Mouse (Mus musculus): ENCODE results near the gene Arhgef12. TPM values are rescaled to one million over a fixed set of nuclear protein-coding genes. Genes with fewer than 3 reads are reported as not detected.

Gene Arhgef12
- polyA plus RNA-seq, 1 experiment from 2014 or later, result 11.2 TPM

DNA sequence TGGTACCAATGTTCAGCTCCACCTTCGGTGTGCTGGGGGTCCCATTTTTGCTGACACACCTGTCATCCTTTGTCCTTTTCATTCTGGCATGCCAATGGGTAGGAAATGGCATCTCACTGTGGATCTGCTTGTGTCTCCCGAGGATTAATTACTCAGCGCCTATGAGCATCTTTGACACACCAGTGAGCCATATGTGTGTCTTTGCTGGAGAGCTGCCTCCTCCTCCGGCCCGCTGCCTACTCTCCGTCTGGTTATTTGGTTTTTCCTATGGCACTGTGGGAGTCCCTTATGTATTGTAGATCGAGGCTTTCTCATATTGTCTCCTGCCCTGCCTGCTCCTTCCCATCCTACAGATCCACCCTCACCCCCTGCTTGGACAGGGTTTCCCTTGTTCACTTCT is 189.1 kb downstream of the Arhgef12 start:
- Histone ChIP-seq H3K27me3 (ENCODE audit: control insufficient read depth, insufficient read depth, low read length) (no peaks in the 10 kb centered on the region), H3K27ac (ENCODE audit: low read length) (no peak overlapping the region), H3K4me2 (ENCODE audit: low read depth, low read length) (no peak overlapping the region), H3K4me1 (ENCODE audit: control insufficient read depth, insufficient read depth, low read length) (no peaks in the 10 kb centered on the region), H3K9ac (ENCODE audit: low read length) (no peak overlapping the region), H3K4me3 (replicated peaks; ENCODE audit: low read length) (no peak overlapping the region), H3K36me3 (ENCODE audit: control insufficient read depth, insufficient read depth, low read length) (no peaks in the 10 kb centered on the region), H3K9me3 (replicated peaks; ENCODE audit: control insufficient read depth, low read length) (no peaks in the 10 kb centered on the region)
- WGBS, result 86% methylated on average over 7 of the region's 7 CpGs
- ATAC-seq (ENCODE audit: insufficient read depth, low FRiP score), result no peak

Other genes starting within 250 kb of the Arhgef12 start
- gene Grik4, start 162.7 kb downstream of the Arhgef12 start, polyA plus RNA-seq (2015; fragmentation: Nextera tagmentation; extraction: Ambion mirVana), result 0.57 and 0.75 TPM in 2 replicates
- gene Tmem136, start 9.3 kb upstream of the Arhgef12 start, polyA plus RNA-seq (2015; fragmentation: Nextera tagmentation; extraction: Ambion mirVana), result 4.0 and 4.5 TPM in 2 replicates
- 0.97 and 0.98 TPM in 2 replicates for gene Pou2f3, start 103.1 kb upstream of the Arhgef12 start, polyA plus RNA-seq (2015; fragmentation: Nextera tagmentation; extraction: Ambion mirVana)
- gene Oaf, start 132.7 kb upstream of the Arhgef12 start, polyA plus RNA-seq (2015; fragmentation: Nextera tagmentation; extraction: Ambion mirVana), result 31.4 and 36.2 TPM in 2 replicates
- gene Trim29, start 203.6 kb upstream of the Arhgef12 start, polyA plus RNA-seq (2015; fragmentation: Nextera tagmentation; extraction: Ambion mirVana), result 54.1 and 69.6 TPM in 2 replicates

All from stomach, embryonic 16.5 days (tissue).